Mouse (Mus musculus) c-Kit-positive CD71-positive TER-119-negative erythroid progenitor cells, embryonic 14.5 days (primary cell): Measurements from ENCODE around the gene Snap25.
A peak's percentile ranks its signal among the peaks of the same experiment; 100 is the strongest.

ENCODE experiments used
- DNase-seq: peaks from one replicate; pipeline ENCODE4 v3.0.0-alpha.2; 2013; ENCODE audit warnings: low read depth

Snap25 gene

GRCm38 (mm10) chr2:136712441-136713015 lies 725 bp upstream of the Snap25 start:
- no peak for DNase-seq

- DNase-seq = peak; percentile 33
These were observed 757 bp downstream of the Snap25 start for GRCm38 (mm10) chr2:136714008-136714411.

GRCm38 (mm10) chr2:136715531-136715930 lies 2.3 kb downstream of the Snap25 start:
- no peak for DNase-seq

- DNase-seq = no peak
These were observed 3.1 kb downstream of the Snap25 start for GRCm38 (mm10) chr2:136716400-136716799.

GRCm38 (mm10) chr2:136720235-136720634 lies 7.0 kb downstream of the Snap25 start:
- no peak for DNase-seq

- DNase-seq = no peak
These were observed 25.0 kb downstream of the Snap25 start for GRCm38 (mm10) chr2:136738260-136738659.

- DNase-seq = no peak
These were observed 29.0 kb downstream of the Snap25 start for GRCm38 (mm10) chr2:136742230-136742629.

- no peak for DNase-seq
These were observed 31.6 kb downstream of the Snap25 start for GRCm38 (mm10) chr2:136744683-136745326.

GRCm38 (mm10) chr2:136745327-136745994 lies 32.2 kb downstream of the Snap25 start:
- no peak for DNase-seq

GRCm38 (mm10) chr2:136753682-136754081 lies 40.4 kb downstream of the Snap25 start:
- DNase-seq = no peak

- DNase-seq = no peak
These were observed 45.7 kb downstream of the Snap25 start for GRCm38 (mm10) chr2:136758809-136759551.

- DNase-seq = no peak
These were observed 64.9 kb downstream of the Snap25 start for GRCm38 (mm10) chr2:136778156-136778555.

- DNase-seq = no peak
These were observed 65.4 kb downstream of the Snap25 start for GRCm38 (mm10) chr2:136778674-136779073.

- no peak for DNase-seq
These were observed 67.0 kb downstream of the Snap25 start for GRCm38 (mm10) chr2:136780268-136780667.

GRCm38 (mm10) chr2:136784310-136784709 lies 71.1 kb downstream of the Snap25 start:
- DNase-seq = no peak

GRCm38 (mm10) chr2:136788379-136788778 lies 75.1 kb downstream of the Snap25 start:
- DNase-seq = no peak

GRCm38 (mm10) chr2:136796518-136796917 lies 83.3 kb downstream of the Snap25 start:
- no peak for DNase-seq

- DNase-seq = no peak
These were observed 85.7 kb downstream of the Snap25 start for GRCm38 (mm10) chr2:136798887-136799430.

GRCm38 (mm10) chr2:136801102-136801501 lies 87.8 kb downstream of the Snap25 start:
- no peak for DNase-seq

- no peak for DNase-seq
These were observed 88.8 kb downstream of the Snap25 start for GRCm38 (mm10) chr2:136802076-136802475.

- DNase-seq = no peak
These were observed 89.9 kb downstream of the Snap25 start for GRCm38 (mm10) chr2:136803142-136803541.

- no peak for DNase-seq
These were observed 94.9 kb downstream of the Snap25 start for GRCm38 (mm10) chr2:136807992-136808726.
